Mouse (Mus musculus): ENCODE measurements around the gene Capn9. TPM values are rescaled to one million over a fixed set of nuclear protein-coding genes. Genes with fewer than 3 reads are reported as not detected.

The Capn9 gene
- polyA plus RNA-seq, 1 experiment from 2014 or later: not detected

Other genes starting within 250 kb of the Capn9 start
- 1.9 and 2.4 TPM in 2 replicates for gene Pgbd5, start 136.5 kb upstream of the Capn9 start, polyA plus RNA-seq (2014; fragmentation: Nextera tagmentation; extraction: Ambion mirVana)
- gene Cog2, start 55.3 kb upstream of the Capn9 start, polyA plus RNA-seq (2014; fragmentation: Nextera tagmentation; extraction: Ambion mirVana): 24.6 and 28.4 TPM in 2 replicates
- 0.49 and 0.59 TPM in 2 replicates for gene Agt, start 6.4 kb upstream of the Capn9 start, polyA plus RNA-seq (2014; fragmentation: Nextera tagmentation; extraction: Ambion mirVana)
- gene 2310022B05Rik, start 87.3 kb downstream of the Capn9 start, polyA plus RNA-seq (2014; fragmentation: Nextera tagmentation; extraction: Ambion mirVana): 38.4 and 42.9 TPM in 2 replicates
- gene Ttc13, start 145.9 kb downstream of the Capn9 start, polyA plus RNA-seq (2014; fragmentation: Nextera tagmentation; extraction: Ambion mirVana): 39.1 and 41.4 TPM in 2 replicates
- 14.7 and 20.3 TPM in 2 replicates for gene Arv1, start 146.0 kb downstream of the Capn9 start, polyA plus RNA-seq (2014; fragmentation: Nextera tagmentation; extraction: Ambion mirVana)
- 2.4 and 3.1 TPM in 2 replicates for gene Fam89a, start 175.7 kb downstream of the Capn9 start, polyA plus RNA-seq (2014; fragmentation: Nextera tagmentation; extraction: Ambion mirVana)
- 0.07 and 0.15 TPM in 2 replicates for gene Trim67, start 217.0 kb downstream of the Capn9 start, polyA plus RNA-seq (2014; fragmentation: Nextera tagmentation; extraction: Ambion mirVana)